Comparison of ENCODE assay signal across 8 mouse cellular contexts in genomic region chr8:94974467-94975165, GRCm38 (mm10). TPM values are rescaled to one million over a fixed set of nuclear protein-coding genes. Genes with fewer than 3 reads are reported as not detected.
DNase-seq lines count a peak whose midpoint lies in the region; ATAC-seq and TF ChIP-seq lines count a peak whose summit lies in the region.

Adgrg1 (plus strand) TSS chr8:94974751.

- H3K36me3 ChIP-seq in spleen, adult 2 months (ENCODE audit: control insufficient read depth, insufficient read depth, low read length), result no peaks in the 10 kb centered on the region
- no peaks in the 10 kb centered on the region for H3K36me3 ChIP-seq in kidney, adult 2 months (ENCODE audit: control insufficient read depth, insufficient read depth, low read length)
- no peaks in the 10 kb centered on the region for H3K36me3 ChIP-seq in liver, embryonic 12.5 days

- no peak within 1 kb of the TSS for H3K27ac ChIP-seq in spleen, adult 2 months (ENCODE audit: insufficient read depth, low read length)
- no peak within 1 kb of the TSS for H3K27ac ChIP-seq in gastrocnemius, adult 2 months
- peak within 1 kb of the TSS; percentile 95 for H3K27ac ChIP-seq in kidney, adult 2 months (ENCODE audit: insufficient read depth, low read depth, low read length)
- no peak within 1 kb of the TSS for H3K27ac ChIP-seq in liver, embryonic 12.5 days
- H3K27ac ChIP-seq in olfactory bulb, adult 2 months (ENCODE audit: insufficient read depth, low read depth, low read length), result no peak within 1 kb of the TSS

- no peak for DNase-seq in spleen, adult 2 months (ENCODE audit: low read depth in 1 of 2, low spot score in 2 of 2)
- DNase-seq in spleen, postnatal 36 days (ENCODE audit: low spot score in 2 of 2), result no peak
- no peak for DNase-seq in gastrocnemius, adult 2 months
- peak; percentile 90 for DNase-seq in kidney, adult 2 months
- no peak for DNase-seq in retina, embryonic 14.5 days (ENCODE audit: low spot score)
- DNase-seq in cerebellum, postnatal 36 days, result no peak

- H3K9me3 ChIP-seq in liver, embryonic 12.5 days (replicated peaks), result no peaks in the 10 kb centered on the region

- TF ChIP-seq CTCF in spleen, adult 2 months (IDR thresholded peaks at IDR 0.05; ENCODE audit: extremely low read depth, insufficient read depth, insufficient read length, insufficient replicate concordance), result no peak
- TF ChIP-seq CTCF in gastrocnemius, adult 2 months (IDR thresholded peaks at IDR 0.05), result no peak
- TF ChIP-seq CTCF in kidney, adult 2 months (conservative IDR thresholded peaks at IDR 0.05; ENCODE audit: insufficient read depth, insufficient read length, low read depth, low read length), result no peak
- no peak for TF ChIP-seq CTCF in olfactory bulb, adult 2 months (IDR thresholded peaks at IDR 0.05; ENCODE audit: insufficient read depth, low read depth, low read length)

- H3K9ac ChIP-seq in liver, embryonic 12.5 days, result no peak within 1 kb of the TSS

- peaks cover 1% of the 10 kb centered on the region; the same call in 1 of the 2 replicates for H3K27me3 ChIP-seq in spleen, adult 2 months (ENCODE audit: control insufficient read depth, insufficient read depth, low read length)
- H3K27me3 ChIP-seq in kidney, adult 2 months (replicated peaks; ENCODE audit: control insufficient read depth, insufficient read depth, low read length), result no peaks in the 10 kb centered on the region
- H3K27me3 ChIP-seq in liver, embryonic 12.5 days (replicated peaks), result peaks cover 8% of the 10 kb centered on the region; the same call in 1 of the 2 replicates

- no peak within 1 kb of the TSS for H3K4me2 ChIP-seq in liver, embryonic 12.5 days

- intact Hi-C loops in gastrocnemius, adult 2 months (cut with DNase I), result no loop called here

- peaks cover 13% of the 10 kb centered on the region; the same call in 1 of the 2 replicates for H3K4me1 ChIP-seq in spleen, adult 2 months (ENCODE audit: control insufficient read depth, insufficient read depth, insufficient read length)
- peaks cover 31% of the 10 kb centered on the region for H3K4me1 ChIP-seq in kidney, adult 2 months (ENCODE audit: control insufficient read depth, insufficient read depth, low read length)
- H3K4me1 ChIP-seq in liver, embryonic 12.5 days, result peaks cover 88% of the 10 kb centered on the region
- H3K4me1 ChIP-seq in olfactory bulb, adult 2 months (ENCODE audit: control insufficient read depth, insufficient read depth, low read length), result peaks cover 34% of the 10 kb centered on the region

- WGBS in spleen, adult 2 months, result 59% methylated on average over 7 of the region's 7 CpGs
- 34% methylated on average over 7 of the region's 7 CpGs for WGBS in kidney, adult 2 months
- WGBS in liver, embryonic 12.5 days (ENCODE audit: insufficient replicate concordance), result 49% methylated on average over 7 of the region's 7 CpGs
- 71% methylated on average over 7 of the region's 7 CpGs for WGBS in olfactory bulb, adult 2 months

- TF ChIP-seq POLR2A in spleen, adult 2 months (IDR thresholded peaks at IDR 0.05; ENCODE audit: low read depth, low read length), result no peak
- no peak for TF ChIP-seq POLR2A in kidney, adult 2 months (IDR thresholded peaks at IDR 0.05; ENCODE audit: low read depth, low read length)
- TF ChIP-seq POLR2A in olfactory bulb, adult 2 months (IDR thresholded peaks at IDR 0.05; ENCODE audit: insufficient read depth, low read depth, low read length), result no peak

- H3K4me3 ChIP-seq in spleen, adult 2 months (ENCODE audit: extremely low read depth, insufficient read depth, insufficient read length), result no peak within 1 kb of the TSS
- H3K4me3 ChIP-seq in gastrocnemius, adult 2 months, result no peak within 1 kb of the TSS
- no peak within 1 kb of the TSS for H3K4me3 ChIP-seq in kidney, adult 2 months (ENCODE audit: insufficient read depth, low read depth, low read length)
- H3K4me3 ChIP-seq in liver, embryonic 12.5 days, result no peak within 1 kb of the TSS
- no peak within 1 kb of the TSS for H3K4me3 ChIP-seq in olfactory bulb, adult 2 months (ENCODE audit: insufficient read depth, low read depth, low read length)

- ATAC-seq in liver, embryonic 12.5 days, result peak; percentile 35

RNA-seq across cellular contexts. Expression of gene Adgrg1, which starts in this region (rescaled TPM):
- 32.0 and 37.1 TPM in 2 replicates for polyA plus RNA-seq in spleen, adult 2 months (2012; rRNA removed)
- total RNA-seq in gastrocnemius, adult 2 months (2021), result 10 to 100 TPM; 20.7 to 27.4 TPM
- 342 and 447 TPM in 2 replicates for polyA plus RNA-seq in kidney, adult 2 months (2012; rRNA removed)
- 78.5 and 80.9 TPM in 2 replicates for polyA plus RNA-seq in liver, embryonic 12.5 days (2016; fragmentation: Nextera tagmentation; extraction: Ambion mirVana)
- polyA plus RNA-seq in olfactory bulb, adult 2 months (2012; ENCODE audit: insufficient read depth, insufficient read length, low replicate concordance, missing spikeins), result not detected in 2 replicates
